Mouse (Mus musculus): Measurements from ENCODE around the gene Hbb-bt.

- no peak for TF ChIP-seq MYOD1 (IDR thresholded peaks at IDR 0.05; ENCODE audit: control insufficient read depth, insufficient read length, low read depth)
- TF ChIP-seq CTCF (IDR thresholded peaks at IDR 0.05; ENCODE audit: control insufficient read depth, insufficient read depth, insufficient read length): no peak
- TF ChIP-seq FOSL1 (IDR thresholded peaks at IDR 0.05; ENCODE audit: insufficient read depth, low read length, poor library complexity, severe bottlenecking): no peak
- TF ChIP-seq MYOG (IDR thresholded peaks at IDR 0.05; ENCODE audit: control insufficient read depth, extremely low read depth, insufficient read length): no peak
- no peak for TF ChIP-seq MAX (IDR thresholded peaks at IDR 0.05)
- no peak for TF ChIP-seq USF1 (IDR thresholded peaks at IDR 0.05; ENCODE audit: low read depth)
- TF ChIP-seq CEBPB (IDR thresholded peaks at IDR 0.05; ENCODE audit: low read depth): no peak
These were observed 42.3 kb downstream of the Hbb-bt start, which contains the start of gene Olfr69 for GRCm38 (mm10) chr7:103771494-103771893.

Measured in C2C12 (cell line).